ENCODE assay signal across 30 mouse cellular contexts in the genomic region with DNA sequence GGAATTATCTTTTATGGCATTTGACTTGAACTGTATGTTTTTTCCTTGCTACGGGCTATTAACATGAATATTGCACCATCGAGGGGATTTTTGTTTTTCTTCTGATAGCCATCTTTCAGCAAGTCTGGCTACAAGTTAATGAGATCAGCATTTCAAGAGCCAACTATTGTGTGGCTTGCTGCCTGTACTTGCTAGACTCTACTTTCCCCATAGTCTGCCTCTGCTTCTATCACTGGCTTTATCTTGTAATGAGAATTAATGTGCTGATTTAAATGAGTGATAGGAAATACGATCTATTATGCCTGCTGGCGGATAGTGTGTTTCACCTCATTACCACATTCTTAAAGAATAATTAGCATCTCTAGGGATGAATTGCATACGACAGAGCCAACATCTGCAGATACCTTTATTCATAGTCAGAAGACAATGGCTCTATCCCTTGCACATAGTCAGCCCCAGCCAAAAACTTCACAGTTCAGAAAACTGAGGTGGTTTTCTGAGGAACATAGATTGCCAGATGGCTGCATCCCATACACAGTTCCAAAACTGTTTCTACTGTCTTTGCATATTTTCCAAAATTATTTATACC. TPM values are rescaled to one million over a fixed set of nuclear protein-coding genes. Genes with fewer than 3 reads are reported as not detected.
DNase-seq lines count a peak whose midpoint lies in the region; ATAC-seq and TF ChIP-seq lines count a peak whose summit lies in the region.
"Had no signal": no experiment of that assay in that cellular context is flagged by ENCODE, and none has a peak within 500 bp of the region (broad histone marks: within the 10 kb centered on the region; RNA-seq: fewer than 3 reads in every experiment).

No protein-coding gene starts in this region.

- WGBS in lung, embryonic 14.5 days: 56% methylated on average over 5 of the region's 5 CpGs
- 40% methylated on average over 5 of the region's 5 CpGs for WGBS in forebrain, embryonic 13.5 days
- WGBS in hindbrain, embryonic 10.5 days: 82% methylated on average over 5 of the region's 5 CpGs
- WGBS in hindbrain, postnatal 0 days: 63% methylated on average over 5 of the region's 5 CpGs

- no peak overlapping the region for H3K4me2 ChIP-seq in lung, embryonic 14.5 days
- H3K4me2 ChIP-seq in forebrain, embryonic 13.5 days: no peak overlapping the region
- no peak overlapping the region for H3K4me2 ChIP-seq in hindbrain, postnatal 0 days (ENCODE audit: low read depth, low read length)
- H3K4me2 ChIP-seq: embryonic facial prominence, embryonic 12.5 days; heart, embryonic 13.5 days; hindbrain, embryonic 15.5 days; limb, embryonic 15.5 days; liver, embryonic 13.5 days; midbrain, embryonic 13.5 days; neural tube, embryonic 13.5 days had no signal

- H3K36me3 ChIP-seq in lung, embryonic 14.5 days (ENCODE audit: insufficient read depth): no peaks in the 10 kb centered on the region
- H3K36me3 ChIP-seq in forebrain, embryonic 13.5 days (ENCODE audit: poor library complexity, severe bottlenecking): no peaks in the 10 kb centered on the region
- H3K36me3 ChIP-seq in hindbrain, embryonic 10.5 days: no peaks in the 10 kb centered on the region
- no peaks in the 10 kb centered on the region for H3K36me3 ChIP-seq in hindbrain, postnatal 0 days (ENCODE audit: insufficient read depth, low read length)
- H3K36me3 ChIP-seq: embryonic facial prominence, embryonic 12.5 days; hindbrain, embryonic 15.5 days; limb, embryonic 10.5 days; limb, embryonic 15.5 days; liver, embryonic 13.5 days; midbrain, embryonic 13.5 days; neural tube, embryonic 13.5 days had no signal

- DNase-seq in lung, embryonic 14.5 days: peak; percentile 26
- no peak for DNase-seq in lung, postnatal 14 days
- DNase-seq in NIH3T3 (ENCODE audit: low read depth): peak; percentile 6
- no peak for DNase-seq in ovary, postnatal 36 days (ENCODE audit: low spot score)
- DNase-seq in hindbrain, embryonic 10.5 days (ENCODE audit: low spot score): no peak
- no peak for DNase-seq in hindbrain, postnatal 0 days (ENCODE audit: low spot score)
- DNase-seq: adrenal gland, adult 8-10 months; B cell, adult 2 months; cerebellum, adult 11 months; cerebellum, adult 9-10 months; cerebellum, postnatal 36 days; gastrocnemius, adult 2 months; heart, postnatal 10 days; kidney, adult 2 months; kidney, postnatal 4 days; layer of hippocampus, adult 9-11 months; liver, embryonic 13.5 days; lung, adult 18-20 months; thymus, adult 2 months; thymus, postnatal 36 days had no signal

- H3K9me3 ChIP-seq in lung, embryonic 14.5 days (ENCODE audit: low read depth, low read length): no peaks in the 10 kb centered on the region
- H3K9me3 ChIP-seq in forebrain, embryonic 13.5 days (replicated peaks): no peaks in the 10 kb centered on the region
- H3K9me3 ChIP-seq in hindbrain, embryonic 10.5 days: no peaks in the 10 kb centered on the region
- no peaks in the 10 kb centered on the region for H3K9me3 ChIP-seq in hindbrain, postnatal 0 days (ENCODE audit: low read length)
- H3K9me3 ChIP-seq: embryonic facial prominence, embryonic 12.5 days; heart, embryonic 13.5 days; hindbrain, embryonic 15.5 days; limb, embryonic 10.5 days; limb, embryonic 15.5 days; liver, embryonic 13.5 days; midbrain, embryonic 13.5 days; neural tube, embryonic 13.5 days had no signal

- H3K27ac ChIP-seq in lung, embryonic 14.5 days (ENCODE audit: low read depth): no peak overlapping the region
- H3K27ac ChIP-seq in forebrain, embryonic 13.5 days: no peak overlapping the region
- H3K27ac ChIP-seq in hindbrain, embryonic 10.5 days: no peak overlapping the region
- no peak overlapping the region for H3K27ac ChIP-seq in hindbrain, postnatal 0 days
- H3K27ac ChIP-seq: embryonic facial prominence, embryonic 12.5 days; gastrocnemius, adult 2 months; heart, embryonic 13.5 days; hindbrain, embryonic 15.5 days; kidney, postnatal 0 days; limb, embryonic 10.5 days; limb, embryonic 15.5 days; liver, embryonic 13.5 days; macrophage; midbrain, embryonic 13.5 days; neural tube, embryonic 13.5 days had no signal

- ATAC-seq in lung, embryonic 14.5 days (ENCODE audit: insufficient read depth): no peak
- ATAC-seq in forebrain, embryonic 13.5 days: peak; percentile 62; the same call in 1 of the 2 replicates
- no peak for ATAC-seq in hindbrain, postnatal 0 days
- ATAC-seq: midbrain, embryonic 13.5 days had no signal

- no peaks in the 10 kb centered on the region for H3K27me3 ChIP-seq in lung, embryonic 14.5 days (ENCODE audit: insufficient read depth, low read length)
- H3K27me3 ChIP-seq in forebrain, embryonic 13.5 days: no peaks in the 10 kb centered on the region
- no peaks in the 10 kb centered on the region for H3K27me3 ChIP-seq in hindbrain, embryonic 10.5 days (ENCODE audit: insufficient read depth, poor library complexity, severe bottlenecking)
- no peaks in the 10 kb centered on the region for H3K27me3 ChIP-seq in hindbrain, postnatal 0 days (ENCODE audit: insufficient read depth, low read length)
- H3K27me3 ChIP-seq: embryonic facial prominence, embryonic 12.5 days; heart, embryonic 13.5 days; hindbrain, embryonic 15.5 days; limb, embryonic 15.5 days; liver, embryonic 13.5 days; midbrain, embryonic 13.5 days; neural tube, embryonic 13.5 days had no signal

- no peak overlapping the region for H3K4me3 ChIP-seq in lung, embryonic 14.5 days (ENCODE audit: low read depth, low read length)
- no peak overlapping the region for H3K4me3 ChIP-seq in forebrain, embryonic 13.5 days
- no peak overlapping the region for H3K4me3 ChIP-seq in hindbrain, embryonic 10.5 days
- H3K4me3 ChIP-seq in hindbrain, postnatal 0 days (ENCODE audit: low read length): no peak overlapping the region
- H3K4me3 ChIP-seq: embryonic facial prominence, embryonic 12.5 days; gastrocnemius, adult 2 months; heart, embryonic 13.5 days; hindbrain, embryonic 15.5 days; limb, embryonic 10.5 days; limb, embryonic 15.5 days; liver, embryonic 13.5 days; midbrain, embryonic 13.5 days; neural tube, embryonic 13.5 days had no signal

- TF ChIP-seq CTCF in lung, embryonic 14.5 days (IDR thresholded peaks at IDR 0.05; ENCODE audit: low read depth): no peak
- no peak for TF ChIP-seq CTCF in hindbrain, postnatal 0 days (IDR thresholded peaks at IDR 0.05; ENCODE audit: low read depth)

- no peak overlapping the region for H3K9ac ChIP-seq in lung, embryonic 14.5 days
- H3K9ac ChIP-seq in forebrain, embryonic 13.5 days: no peak overlapping the region
- H3K9ac ChIP-seq in hindbrain, postnatal 0 days (replicated peaks; ENCODE audit: low read length): no peak overlapping the region
- H3K9ac ChIP-seq: embryonic facial prominence, embryonic 12.5 days; heart, embryonic 13.5 days; hindbrain, embryonic 15.5 days; limb, embryonic 15.5 days; liver, embryonic 13.5 days; midbrain, embryonic 13.5 days; neural tube, embryonic 13.5 days had no signal

- no peaks in the 10 kb centered on the region for H3K4me1 ChIP-seq in lung, embryonic 14.5 days (ENCODE audit: insufficient read depth)
- peaks cover 8% of the 10 kb centered on the region; the same call in 1 of the 2 replicates for H3K4me1 ChIP-seq in forebrain, embryonic 13.5 days
- no peaks in the 10 kb centered on the region for H3K4me1 ChIP-seq in hindbrain, embryonic 10.5 days (replicated peaks)
- H3K4me1 ChIP-seq in hindbrain, postnatal 0 days (ENCODE audit: insufficient read depth, low read length): no peaks in the 10 kb centered on the region
- H3K4me1 ChIP-seq: embryonic facial prominence, embryonic 12.5 days; hindbrain, embryonic 15.5 days; liver, embryonic 13.5 days; midbrain, embryonic 13.5 days; neural tube, embryonic 13.5 days had no signal

RNA-seq across cellular contexts. Expression of a gene that starts 33.7 kb away (rescaled TPM):
- polyA plus RNA-seq in lung, embryonic 14.5 days (2014; fragmentation: Nextera tagmentation; extraction: Ambion mirVana): 14.5 and 17.1 TPM in 2 replicates
- polyA plus RNA-seq in forebrain, embryonic 13.5 days (2015; fragmentation: Nextera tagmentation; extraction: Ambion mirVana): 1.1 and 1.2 TPM in 2 replicates
- polyA plus RNA-seq in hindbrain, embryonic 10.5 days (2016; fragmentation: Nextera tagmentation; extraction: Ambion mirVana): 6.9 and 9.0 TPM in 2 replicates
- total RNA-seq in hindbrain, postnatal 0 days (2014; rRNA removed): 2.7 and 6.3 TPM in 2 replicates
- polyA plus RNA-seq in hindbrain, postnatal 0 days (2015; fragmentation: Nextera tagmentation; extraction: Ambion mirVana): 0.80 and 1.2 TPM in 2 replicates
- polyA plus RNA-seq: macrophage had no signal

Comparison
In these comparisons a context has a peak if more than half of its experiments do, and no peak if none do; other contexts are left out.
1. DNase-seq: peak in lung, embryonic 14.5 days (single experiment) and NIH3T3 (single experiment); none in lung, postnatal 14 days (single experiment), ovary, postnatal 36 days (single experiment), hindbrain, embryonic 10.5 days (single experiment) and hindbrain, postnatal 0 days (single experiment).